Mouse (Mus musculus) bone marrow, adult 2 months (tissue): ENCODE measurements around the gene Aasdh.

ENCODE experiments used
- CTCF ChIP-seq: fragments of 200-500 bp; IDR thresholded peaks from 2 replicates; pipeline ENCODE4 v1.5.1; 2011; ENCODE audit warnings: low read length, control low read depth; ENCODE audit not compliant: control insufficient read depth, insufficient read depth
- POLR2A ChIP-seq: fragments of 200-500 bp; IDR thresholded peaks from 2 replicates; pipeline ENCODE4 v1.6.1; 2011; ENCODE audit warnings: low read depth, mild to moderate bottlenecking, control low read depth, low read length, borderline replicate concordance; ENCODE audit not compliant: control insufficient read depth

- no peak for TF ChIP-seq CTCF
- no peak for TF ChIP-seq POLR2A
These were observed 39.8 kb upstream of the Aasdh start for GRCm38 (mm10) chr5:76944965-76945677.
